Mouse (Mus musculus): ENCODE results near the gene Slc35c1. TPM values are rescaled to one million over a fixed set of nuclear protein-coding genes. Genes with fewer than 3 reads are reported as not detected.

Slc35c1 gene
- polyA plus RNA-seq, 1 experiment, result 16.2 TPM

DNA sequence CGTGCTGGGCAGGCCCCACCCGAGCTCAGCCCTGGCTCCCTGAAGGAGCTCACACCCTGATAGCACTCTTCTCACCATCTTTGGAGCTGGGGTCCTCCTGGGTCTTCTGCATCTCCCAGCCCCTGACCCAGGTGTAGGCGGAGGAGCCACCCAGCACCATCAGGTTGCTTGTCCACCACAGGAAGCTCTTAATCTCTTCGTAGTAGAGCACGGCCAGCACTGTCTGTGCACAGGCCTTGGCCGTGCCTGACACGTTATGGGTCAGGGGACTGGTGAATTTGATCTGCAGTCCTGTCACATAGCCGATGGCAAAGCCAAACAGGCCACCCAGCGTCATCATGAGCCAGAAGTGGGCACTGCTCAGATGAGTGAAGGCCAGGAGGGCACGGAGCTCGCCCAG is 6.2 kb downstream of the Slc35c1 start:
- Histone ChIP-seq H3K27me3 (ENCODE audit: control insufficient read depth, insufficient read depth, low read length) (no peaks in the 10 kb centered on the region), H3K27ac (ENCODE audit: insufficient read depth, low read length) (no peak overlapping the region), H3K4me1 (ENCODE audit: control insufficient read depth, insufficient read depth, low read length) (peaks cover 14% of the 10 kb centered on the region; the same call in 1 of the 2 replicates), H3K4me3 (replicated peaks; ENCODE audit: insufficient read depth, low read depth, low read length) (no peak overlapping the region)
- no peak for TF ChIP-seq CTCF (IDR thresholded peaks at IDR 0.05; ENCODE audit: borderline replicate concordance, insufficient read depth, low read depth, low read length)
- no peak for TF ChIP-seq POLR2A (IDR thresholded peaks at IDR 0.05; ENCODE audit: borderline replicate concordance, insufficient read depth, low read length)
- WGBS, result 86% methylated on average over 11 of the region's 11 CpGs
- DNase-seq, result no peak

DNA sequence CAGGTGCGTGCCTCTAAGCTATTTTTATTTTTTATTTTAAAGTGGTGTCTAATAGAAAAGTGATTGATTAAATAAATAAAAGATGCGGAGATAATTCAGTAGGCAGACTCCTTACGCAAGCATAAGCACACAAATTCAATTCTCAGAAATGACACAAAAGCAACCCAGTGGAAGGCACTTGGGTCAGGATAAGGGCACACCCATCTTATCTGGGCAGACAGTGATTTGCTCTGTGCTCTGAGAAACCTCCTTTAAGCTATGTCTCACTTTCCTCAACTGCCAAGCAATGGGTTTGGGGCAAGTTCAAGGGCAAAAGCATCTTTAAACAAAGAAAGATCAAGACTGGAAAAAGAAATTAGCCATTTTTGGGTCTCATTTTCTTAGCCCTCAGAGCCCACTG is 9.2 kb downstream of the Slc35c1 start:
- H3K4me3 ChIP-seq (replicated peaks; ENCODE audit: insufficient read depth, low read depth, low read length), result no peak overlapping the region
- TF ChIP-seq POLR2A (IDR thresholded peaks at IDR 0.05; ENCODE audit: borderline replicate concordance, insufficient read depth, low read length), result no peak
- TF ChIP-seq CTCF (IDR thresholded peaks at IDR 0.05; ENCODE audit: borderline replicate concordance, insufficient read depth, low read depth, low read length), result no peak
- WGBS, result 95% methylated on average over 3 of the region's 3 CpGs
- peaks cover 9% of the 10 kb centered on the region for H3K4me1 ChIP-seq (ENCODE audit: control insufficient read depth, insufficient read depth, low read length)
- DNase-seq, result no peak
- H3K27ac ChIP-seq (ENCODE audit: insufficient read depth, low read length), result no peak overlapping the region
- no peaks in the 10 kb centered on the region for H3K27me3 ChIP-seq (ENCODE audit: control insufficient read depth, insufficient read depth, low read length)

GRCm38 (mm10) chr2:92447121-92447740 is 13.1 kb downstream of the Slc35c1 start:
- Histone ChIP-seq H3K27ac (ENCODE audit: insufficient read depth, low read length) (no peak overlapping the region), H3K4me1 (ENCODE audit: control insufficient read depth, insufficient read depth, low read length) (peaks cover 10% of the 10 kb centered on the region), H3K4me3 (replicated peaks; ENCODE audit: insufficient read depth, low read depth, low read length) (no peak overlapping the region), H3K27me3 (ENCODE audit: control insufficient read depth, insufficient read depth, low read length) (no peaks in the 10 kb centered on the region)
- WGBS, result 72% methylated on average over 7 of the region's 7 CpGs
- DNase-seq, result no peak
- peak; percentile 10; the same call in 1 of the 2 replicates for TF ChIP-seq CTCF (IDR thresholded peaks at IDR 0.05; ENCODE audit: borderline replicate concordance, insufficient read depth, low read depth, low read length)
- no peak for TF ChIP-seq POLR2A (IDR thresholded peaks at IDR 0.05; ENCODE audit: borderline replicate concordance, insufficient read depth, low read length)

- no peaks in the 10 kb centered on the region for H3K27me3 ChIP-seq (ENCODE audit: control insufficient read depth, insufficient read depth, low read length)
- DNase-seq, result peak in 1 of 2 experiments; percentile 36
- no peak overlapping the region for H3K27ac ChIP-seq (ENCODE audit: insufficient read depth, low read length)
- TF ChIP-seq CTCF (IDR thresholded peaks at IDR 0.05; ENCODE audit: borderline replicate concordance, insufficient read depth, low read depth, low read length) (no peak), POLR2A (IDR thresholded peaks at IDR 0.05; ENCODE audit: borderline replicate concordance, insufficient read depth, low read length) (no peak)
- peaks cover 12% of the 10 kb centered on the region for H3K4me1 ChIP-seq (ENCODE audit: control insufficient read depth, insufficient read depth, low read length)
- 11% methylated on average over 8 of the region's 8 CpGs for WGBS
- no peak overlapping the region for H3K4me3 ChIP-seq (replicated peaks; ENCODE audit: insufficient read depth, low read depth, low read length)
Measured at GRCm38 (mm10) chr2:92446656-92447055, 13.7 kb downstream of the Slc35c1 start.

- 73% methylated on average over 9 of the region's 9 CpGs for WGBS
- DNase-seq, result no peak
- Histone ChIP-seq H3K27me3 (ENCODE audit: control insufficient read depth, insufficient read depth, low read length) (no peaks in the 10 kb centered on the region), H3K4me3 (replicated peaks; ENCODE audit: insufficient read depth, low read depth, low read length) (no peak overlapping the region), H3K27ac (ENCODE audit: insufficient read depth, low read length) (no peak overlapping the region), H3K4me1 (ENCODE audit: control insufficient read depth, insufficient read depth, low read length) (peaks cover 12% of the 10 kb centered on the region)
- no peak for TF ChIP-seq POLR2A (IDR thresholded peaks at IDR 0.05; ENCODE audit: borderline replicate concordance, insufficient read depth, low read length)
- no peak for TF ChIP-seq CTCF (IDR thresholded peaks at IDR 0.05; ENCODE audit: borderline replicate concordance, insufficient read depth, low read depth, low read length)
Measured at GRCm38 (mm10) chr2:92445890-92446289, 14.4 kb downstream of the Slc35c1 start.

DNA sequence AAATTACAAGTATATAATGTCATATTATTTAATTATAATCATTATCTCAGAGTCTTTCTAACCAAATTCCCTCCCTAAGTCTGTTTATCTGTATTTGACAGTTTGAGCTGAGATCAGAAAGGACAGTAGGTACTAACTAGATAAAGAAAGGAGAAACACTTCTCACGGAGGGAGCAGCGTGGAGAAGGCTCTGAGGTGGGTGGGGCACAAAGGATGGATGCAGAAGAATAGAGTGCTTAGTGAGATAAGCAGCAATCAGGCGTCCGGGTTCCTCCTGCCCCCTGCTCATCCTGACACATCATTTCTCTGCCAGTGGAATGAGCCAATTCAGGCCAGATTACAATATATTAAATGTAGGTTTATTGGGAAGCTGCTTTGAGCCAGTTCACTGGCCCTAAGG is 16.0 kb downstream of the Slc35c1 start:
- no peaks in the 10 kb centered on the region for H3K27me3 ChIP-seq (ENCODE audit: control insufficient read depth, insufficient read depth, low read length)
- peaks cover 12% of the 10 kb centered on the region for H3K4me1 ChIP-seq (ENCODE audit: control insufficient read depth, insufficient read depth, low read length)
- H3K27ac ChIP-seq (ENCODE audit: insufficient read depth, low read length), result no peak overlapping the region
- no peak for DNase-seq
- no peak overlapping the region for H3K4me3 ChIP-seq (replicated peaks; ENCODE audit: insufficient read depth, low read depth, low read length)
- TF ChIP-seq POLR2A (IDR thresholded peaks at IDR 0.05; ENCODE audit: borderline replicate concordance, insufficient read depth, low read length), result no peak
- TF ChIP-seq CTCF (IDR thresholded peaks at IDR 0.05; ENCODE audit: borderline replicate concordance, insufficient read depth, low read depth, low read length), result no peak
- WGBS, result 74% methylated on average over 4 of the region's 4 CpGs

GRCm38 (mm10) chr2:92443313-92443712 is 17.0 kb downstream of the Slc35c1 start:
- 79% methylated on average over 4 of the region's 4 CpGs for WGBS
- TF ChIP-seq CTCF (IDR thresholded peaks at IDR 0.05; ENCODE audit: borderline replicate concordance, insufficient read depth, low read depth, low read length) (no peak), POLR2A (IDR thresholded peaks at IDR 0.05; ENCODE audit: borderline replicate concordance, insufficient read depth, low read length) (no peak)
- no peak overlapping the region for H3K27ac ChIP-seq (ENCODE audit: insufficient read depth, low read length)

GRCm38 (mm10) chr2:92442419-92443001 is 17.8 kb downstream of the Slc35c1 start:
- TF ChIP-seq POLR2A (IDR thresholded peaks at IDR 0.05; ENCODE audit: borderline replicate concordance, insufficient read depth, low read length), result no peak
- no peak for TF ChIP-seq CTCF (IDR thresholded peaks at IDR 0.05; ENCODE audit: borderline replicate concordance, insufficient read depth, low read depth, low read length)
- H3K27ac ChIP-seq (ENCODE audit: insufficient read depth, low read length), result 0 out of 2 replicates have a peak overlapping the region, but pooled peaks have one; percentile 13
- peak in 1 of 2 experiments; percentile 39 for DNase-seq
- no peak overlapping the region for H3K4me3 ChIP-seq (replicated peaks; ENCODE audit: insufficient read depth, low read depth, low read length)
- no peaks in the 10 kb centered on the region for H3K27me3 ChIP-seq (ENCODE audit: control insufficient read depth, insufficient read depth, low read length)
- WGBS, result 45% methylated on average over 12 of the region's 12 CpGs
- peaks cover 12% of the 10 kb centered on the region for H3K4me1 ChIP-seq (ENCODE audit: control insufficient read depth, insufficient read depth, low read length)

More at GRCm38 (mm10) chr2:92443313-92443712, 17.0 kb downstream of the Slc35c1 start:
- DNase-seq, result no peak
- peaks cover 12% of the 10 kb centered on the region for H3K4me1 ChIP-seq (ENCODE audit: control insufficient read depth, insufficient read depth, low read length)
- no peak overlapping the region for H3K4me3 ChIP-seq (replicated peaks; ENCODE audit: insufficient read depth, low read depth, low read length)
- H3K27me3 ChIP-seq (ENCODE audit: control insufficient read depth, insufficient read depth, low read length), result no peaks in the 10 kb centered on the region

All from cerebellum, adult 2 months (tissue).